Mouse (Mus musculus): ENCODE data around the gene Tenm3.

Tenm3 gene

DNA sequence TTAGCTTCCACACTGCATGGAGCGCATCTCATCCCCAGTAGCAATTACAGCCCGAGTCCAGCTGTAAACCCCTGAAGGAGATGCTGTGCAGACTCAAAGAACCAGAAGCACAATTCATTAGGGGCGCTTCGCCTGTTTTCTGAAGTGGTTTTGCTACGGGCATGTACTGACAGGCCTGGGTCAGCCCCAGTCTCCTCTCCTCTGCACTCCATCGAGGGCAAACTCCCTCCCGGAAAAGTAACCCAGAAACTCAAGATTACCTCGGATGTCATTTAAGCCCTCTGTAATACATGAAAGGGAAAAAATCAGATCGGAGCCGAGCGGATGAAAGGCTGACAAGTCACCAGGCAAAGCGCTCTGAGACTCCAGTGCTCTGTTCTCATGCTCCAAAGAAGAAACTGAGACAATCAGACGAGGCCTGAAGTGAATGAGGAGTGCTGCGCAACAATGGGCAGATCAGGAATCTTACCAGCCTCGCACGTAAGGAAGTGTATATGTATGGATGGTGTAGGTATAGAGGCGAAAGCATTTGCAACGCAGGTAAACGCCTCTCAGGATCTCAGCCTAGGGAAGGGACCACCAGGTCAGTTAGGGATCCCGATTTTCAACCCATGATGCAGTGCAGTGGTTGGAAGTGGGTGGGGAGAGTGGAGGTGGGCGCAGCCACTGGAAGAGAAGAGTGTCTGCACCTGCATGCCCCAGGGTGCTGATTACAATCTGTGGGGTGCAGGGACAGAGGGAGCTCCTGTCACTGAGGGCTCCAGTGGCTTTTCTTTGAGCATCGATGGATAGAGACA lies 387.2 kb downstream of the Tenm3 start:
- no peak for DNase-seq (ENCODE audit: low read depth, low spot score)

DNA sequence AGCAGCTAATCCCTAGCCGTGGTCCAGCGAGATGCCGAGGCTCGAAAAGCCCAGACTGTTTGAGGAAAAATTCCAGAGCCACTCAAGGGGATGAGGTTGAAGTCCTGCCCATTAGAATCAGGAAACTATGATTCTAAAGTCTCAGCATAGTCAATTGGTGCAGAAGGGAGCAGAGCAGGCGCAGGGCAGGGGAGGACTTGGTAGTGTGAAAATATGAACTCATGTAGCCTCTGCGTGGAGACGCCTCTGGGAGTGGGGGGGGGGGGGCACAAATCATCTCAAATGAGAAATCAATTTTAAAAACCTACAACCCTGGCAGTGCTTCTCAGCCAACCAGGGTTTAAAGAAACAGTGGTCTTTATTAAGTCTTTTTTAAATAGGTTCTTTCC lies 392.5 kb downstream of the Tenm3 start:
- no peak for DNase-seq (ENCODE audit: low read depth, low spot score)

DNA sequence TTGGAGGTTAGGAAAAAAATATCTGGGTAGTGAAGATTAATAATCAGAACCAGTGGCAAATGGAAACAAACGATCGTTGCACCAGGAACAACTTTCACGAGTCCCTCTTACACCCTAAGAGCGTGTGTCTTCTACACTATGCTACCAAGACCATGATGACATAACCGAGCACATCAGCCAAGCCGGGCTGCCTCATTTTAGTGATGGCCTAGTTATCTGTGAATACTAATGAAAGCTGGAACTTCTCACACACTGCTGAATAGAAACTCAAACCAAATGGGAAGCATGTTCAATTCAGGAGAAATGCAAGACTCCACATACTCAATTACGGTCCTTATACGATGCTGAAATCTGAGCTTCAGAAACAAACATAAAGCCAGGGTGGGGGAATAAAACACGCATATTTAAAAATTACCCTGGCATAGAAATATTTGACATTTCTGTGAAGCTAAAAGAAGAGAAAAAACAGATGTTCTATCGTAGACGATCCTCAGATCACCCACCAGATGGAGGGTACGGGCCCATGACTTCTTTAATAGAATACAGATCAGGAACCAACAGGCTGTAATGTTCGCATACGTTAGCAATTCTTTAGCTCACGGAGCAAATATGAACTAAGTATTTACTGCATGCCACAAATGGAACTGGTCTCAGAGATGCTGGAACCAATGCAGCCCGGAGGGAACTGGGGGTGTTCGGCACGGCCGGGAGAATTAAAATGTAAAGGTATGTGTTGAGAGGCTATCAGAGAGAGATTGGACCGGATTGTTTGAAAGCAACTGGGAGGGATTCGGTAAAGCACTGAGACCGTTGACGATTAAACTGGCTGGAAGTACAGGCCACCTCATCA lies 393.1 kb downstream of the Tenm3 start:
- DNase-seq (ENCODE audit: low read depth, low spot score) = no peak

DNA sequence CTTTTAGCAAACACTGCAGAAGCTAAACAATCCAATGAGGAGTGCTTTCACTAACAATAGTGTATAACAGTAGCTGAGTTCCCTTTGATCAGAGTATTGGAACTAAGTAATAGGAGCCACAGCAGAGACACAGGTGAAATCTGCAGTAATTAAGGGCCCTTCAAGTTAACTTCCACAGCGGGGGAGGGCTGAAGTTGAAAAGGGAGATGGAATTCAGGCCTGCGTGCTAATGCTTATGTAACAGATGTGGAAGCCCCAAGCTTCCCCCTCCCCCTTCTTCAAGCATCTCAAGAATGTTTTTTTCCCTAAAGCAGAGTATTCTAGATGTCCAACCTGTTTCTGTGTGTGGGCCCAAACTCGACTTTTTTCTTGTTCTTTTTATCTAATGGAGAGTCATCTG lies 394.1 kb downstream of the Tenm3 start:
- DNase-seq (ENCODE audit: low read depth, low spot score) = no peak

DNA sequence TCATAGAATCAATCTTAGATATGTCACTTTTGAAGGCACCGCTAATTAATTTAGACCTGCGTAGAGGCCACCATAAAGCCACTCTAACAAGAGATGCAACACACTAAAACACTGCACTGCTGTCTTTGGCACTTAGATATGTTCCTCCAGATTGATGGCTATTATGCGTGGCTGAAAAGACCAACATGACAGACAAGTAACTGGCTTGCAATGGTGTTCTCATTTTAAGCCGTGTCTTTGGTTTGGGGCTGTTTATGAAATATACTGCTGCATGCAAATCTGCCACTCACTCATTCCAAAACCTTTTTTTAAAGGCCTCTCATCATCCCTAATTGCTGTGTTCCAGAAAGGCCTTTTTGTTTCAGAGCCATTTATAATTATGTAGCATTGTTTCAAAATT lies 398.1 kb downstream of the Tenm3 start:
- no peak for DNase-seq (ENCODE audit: low read depth, low spot score)

DNA sequence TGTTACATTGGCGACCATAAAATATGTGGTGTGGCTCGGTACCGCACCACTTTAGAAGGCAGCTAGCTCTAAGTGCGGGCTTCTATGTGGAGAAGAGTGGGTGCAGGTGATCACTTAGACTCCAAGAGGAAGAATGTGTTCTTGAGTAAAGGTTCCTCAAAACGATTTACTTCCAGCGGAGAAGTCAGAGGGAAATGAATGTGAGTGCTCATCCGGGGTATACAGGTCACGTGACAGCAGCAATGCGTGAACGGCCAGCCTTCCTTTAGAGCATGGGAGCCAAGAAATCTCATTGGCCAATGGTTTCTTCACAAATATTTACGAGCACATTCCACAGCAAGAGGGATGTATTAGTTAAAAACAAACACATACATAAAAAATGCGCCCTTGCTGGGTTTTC lies 404.3 kb downstream of the Tenm3 start:
- no peak for DNase-seq (ENCODE audit: low read depth, low spot score)

DNA sequence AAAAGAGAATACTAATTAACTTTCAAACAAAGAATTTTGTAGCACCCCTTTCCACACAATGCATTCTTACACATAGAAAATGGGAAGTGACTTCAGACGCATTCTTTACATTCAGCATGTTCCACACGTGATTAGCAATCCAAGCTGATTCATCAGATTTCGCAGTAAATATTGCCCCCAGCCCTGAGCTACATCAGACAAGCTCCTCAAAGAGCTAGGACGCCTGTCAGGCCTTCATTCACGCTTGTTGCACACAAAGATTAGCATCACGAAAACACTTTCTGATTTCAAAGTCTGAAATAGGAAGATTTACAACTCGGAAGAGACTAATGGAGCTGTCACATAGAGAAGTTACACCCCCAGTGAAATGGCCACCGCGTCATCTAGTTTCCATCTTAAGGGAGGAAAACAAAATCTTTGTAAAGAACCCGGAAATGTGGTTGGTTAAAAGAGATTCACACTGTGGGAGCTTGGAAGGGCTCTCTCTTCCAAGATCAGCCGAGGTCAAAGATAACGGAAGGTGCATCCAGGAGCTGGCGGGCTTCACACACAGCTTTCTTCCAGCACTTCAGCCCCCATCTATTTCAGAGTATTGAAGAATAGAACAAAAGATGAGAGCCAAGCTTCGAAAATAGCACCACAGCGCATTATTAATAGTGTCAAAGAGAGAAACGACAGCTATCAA lies 406.1 kb downstream of the Tenm3 start:
- DNase-seq (ENCODE audit: low read depth, low spot score) = no peak

DNA sequence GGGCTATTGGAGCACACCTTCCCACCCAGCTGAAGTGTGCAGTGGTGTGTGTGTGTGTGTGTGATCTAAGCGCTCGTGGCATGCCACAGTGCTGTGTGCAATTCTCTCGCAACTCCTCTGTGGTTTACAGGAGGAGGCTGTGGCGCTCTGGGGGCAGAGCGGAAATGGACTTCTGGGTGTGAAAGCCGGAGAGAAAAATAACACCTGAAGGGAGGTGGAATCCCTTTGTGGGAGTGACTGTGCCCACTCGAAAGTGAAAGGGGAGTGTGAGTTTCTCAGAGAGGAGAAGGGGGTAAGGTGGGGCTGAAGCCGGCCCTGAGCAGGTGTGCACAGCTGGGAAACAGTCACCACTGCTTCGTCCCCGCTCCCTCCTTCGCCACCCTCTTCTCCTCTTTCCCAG lies 418.6 kb downstream of the Tenm3 start:
- DNase-seq (ENCODE audit: low read depth, low spot score) = peak; percentile 56

DNA sequence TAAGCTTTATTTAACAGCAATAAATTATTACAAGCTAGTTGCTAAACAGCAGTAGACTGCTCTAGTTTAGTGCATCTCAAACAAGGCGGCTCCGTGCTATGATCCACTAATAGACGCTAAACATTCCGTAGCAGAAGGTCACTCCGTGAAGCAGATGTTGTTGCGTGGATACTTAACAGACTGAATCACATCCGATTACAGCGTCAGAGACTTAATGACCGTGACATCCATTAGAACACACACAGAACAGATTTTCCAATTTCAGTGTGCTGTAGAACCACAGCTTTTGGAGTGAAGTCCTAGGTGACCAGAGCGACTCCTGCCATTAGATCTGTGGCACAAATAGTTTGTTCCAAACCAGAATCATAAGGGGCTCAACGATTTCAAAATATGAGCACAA lies 426.0 kb downstream of the Tenm3 start:
- DNase-seq (ENCODE audit: low read depth, low spot score) = no peak

DNA sequence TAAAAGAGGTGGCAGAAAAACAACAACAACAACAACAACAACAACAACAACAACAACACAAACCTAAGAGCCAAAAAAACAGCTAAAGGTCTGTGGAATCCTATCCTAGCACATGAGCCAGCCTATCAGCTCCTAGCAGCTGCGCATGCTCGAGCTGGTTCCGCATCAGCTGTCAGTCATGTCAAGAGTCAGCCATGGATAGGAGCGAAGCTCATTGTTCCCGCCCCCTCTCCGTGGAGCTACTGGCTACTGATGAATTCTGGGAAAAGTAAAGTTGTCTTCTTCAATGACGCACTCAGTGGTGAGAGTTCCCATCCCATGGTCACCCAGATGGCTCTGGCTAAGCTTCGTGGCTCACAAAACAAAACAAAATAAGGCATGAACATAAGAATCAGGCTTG lies 432.8 kb downstream of the Tenm3 start:
- DNase-seq (ENCODE audit: low read depth, low spot score) = no peak

DNA sequence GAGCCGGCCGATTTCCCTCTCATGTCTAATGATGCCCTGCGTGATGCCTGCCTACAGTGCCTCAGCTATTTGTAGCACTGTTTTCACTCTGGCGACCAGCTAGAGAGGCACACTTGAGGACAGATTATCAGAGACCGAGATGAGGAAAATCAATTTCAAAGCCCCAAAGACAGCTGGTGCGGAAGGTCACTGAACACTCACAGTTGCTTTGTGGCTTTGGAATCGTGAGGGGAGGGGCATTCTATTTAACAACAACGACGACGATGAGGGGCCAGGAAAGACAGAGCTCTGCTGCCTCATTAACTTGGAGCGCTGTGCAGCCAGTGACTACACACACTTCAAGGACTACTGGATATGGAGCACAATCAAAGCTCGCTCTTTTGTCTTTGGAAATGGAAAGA lies 443.2 kb downstream of the Tenm3 start:
- no peak for DNase-seq (ENCODE audit: low read depth, low spot score)

DNA sequence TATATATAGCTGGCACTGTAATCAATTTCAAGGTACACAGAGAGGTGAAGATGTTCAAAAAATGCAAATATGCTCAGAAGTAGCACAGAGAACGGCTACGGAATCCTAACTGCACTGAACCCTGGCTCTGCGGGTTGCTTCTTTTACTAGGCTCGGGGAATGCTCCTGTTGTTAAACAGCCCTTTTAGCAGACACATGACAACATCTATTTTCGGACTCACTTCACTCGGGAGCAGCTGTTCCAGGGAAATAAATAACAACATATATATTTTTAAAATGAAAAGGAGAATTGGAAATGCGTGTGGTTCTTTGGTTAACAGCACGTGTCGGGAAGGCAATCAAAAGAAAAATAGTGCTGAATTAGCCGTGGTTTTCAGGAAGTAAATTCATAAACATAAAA lies 457.9 kb downstream of the Tenm3 start:
- DNase-seq (ENCODE audit: low read depth, low spot score) = no peak

DNA sequence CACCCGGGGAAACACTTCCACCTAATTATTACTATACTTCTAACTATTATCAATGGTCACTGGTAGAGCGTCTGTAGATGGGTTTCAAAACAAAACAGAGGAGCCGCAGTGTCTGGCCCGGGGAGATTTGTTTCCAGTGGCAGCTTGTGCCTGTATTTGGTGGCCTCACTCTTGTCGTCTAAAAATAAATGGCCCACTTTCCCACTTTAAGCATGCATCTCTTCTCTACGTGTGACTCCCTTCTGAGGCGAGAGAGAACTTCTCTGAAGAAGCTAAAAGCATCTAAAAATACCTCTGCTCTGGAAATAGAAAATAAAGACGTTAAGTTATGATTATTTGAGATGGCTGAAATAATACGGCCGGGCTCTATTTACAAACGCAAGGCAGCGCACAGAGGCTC lies 463.7 kb downstream of the Tenm3 start:
- DNase-seq (ENCODE audit: low read depth, low spot score) = no peak

DNA sequence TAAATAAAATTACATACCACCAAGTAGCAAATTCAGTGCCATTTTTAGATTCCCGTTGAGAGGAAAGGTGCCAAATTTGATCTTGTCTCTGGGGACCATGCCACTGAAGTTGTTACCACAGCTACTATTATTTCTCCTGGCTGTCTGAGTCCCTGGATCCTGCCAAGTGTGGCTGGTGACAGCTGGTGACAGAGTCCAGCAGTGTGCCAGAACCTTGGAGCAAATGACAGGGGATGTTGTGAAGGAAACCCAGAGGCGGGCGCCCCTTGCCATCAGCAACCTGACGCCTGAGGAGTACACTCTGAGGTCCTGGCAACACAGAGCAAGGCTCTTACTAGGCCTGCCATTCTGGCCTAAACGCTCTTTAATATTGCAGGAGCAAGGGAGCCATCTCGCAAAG lies 467.0 kb downstream of the Tenm3 start:
- no peak for DNase-seq (ENCODE audit: low read depth, low spot score)

DNA sequence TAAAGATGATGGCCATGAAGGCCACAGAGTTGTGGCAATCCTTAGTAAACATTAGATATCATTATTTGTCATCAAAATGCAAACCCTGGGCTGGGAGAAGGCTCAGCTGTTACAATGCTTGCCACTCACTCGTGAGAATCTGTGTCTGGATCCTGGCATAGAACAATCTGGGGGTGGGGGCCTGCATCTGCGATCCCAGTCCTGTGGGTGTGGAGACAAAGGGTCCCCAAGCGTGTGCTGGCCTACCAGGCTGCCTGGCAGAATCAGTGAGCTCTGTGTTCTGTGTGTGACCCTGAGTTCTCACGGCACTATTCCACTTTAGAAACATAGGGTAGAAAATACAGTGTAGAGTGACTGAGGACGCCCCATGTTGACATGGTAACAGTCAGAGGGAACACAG lies 468.6 kb downstream of the Tenm3 start:
- no peak for DNase-seq (ENCODE audit: low read depth, low spot score)

DNA sequence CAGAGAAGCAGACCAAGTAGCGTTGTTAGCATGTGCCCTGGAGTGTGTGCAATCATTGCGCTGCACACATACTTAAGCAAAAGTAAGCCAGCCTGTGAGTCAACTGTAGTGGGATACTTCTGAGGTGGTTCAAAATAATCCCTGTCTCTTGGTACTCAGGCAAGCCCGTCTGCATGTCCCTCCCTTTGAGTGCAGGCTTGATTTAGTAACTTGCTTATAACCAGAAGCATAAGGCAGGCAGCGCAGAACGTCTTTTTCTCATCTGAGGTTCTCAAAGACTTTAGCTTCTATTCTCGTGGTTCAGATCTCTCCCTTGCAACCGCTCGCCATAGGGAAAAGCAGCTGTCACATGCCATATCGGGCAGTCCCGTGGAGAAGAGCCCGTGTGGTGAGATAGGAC lies 470.3 kb downstream of the Tenm3 start:
- DNase-seq (ENCODE audit: low read depth, low spot score) = no peak

DNA sequence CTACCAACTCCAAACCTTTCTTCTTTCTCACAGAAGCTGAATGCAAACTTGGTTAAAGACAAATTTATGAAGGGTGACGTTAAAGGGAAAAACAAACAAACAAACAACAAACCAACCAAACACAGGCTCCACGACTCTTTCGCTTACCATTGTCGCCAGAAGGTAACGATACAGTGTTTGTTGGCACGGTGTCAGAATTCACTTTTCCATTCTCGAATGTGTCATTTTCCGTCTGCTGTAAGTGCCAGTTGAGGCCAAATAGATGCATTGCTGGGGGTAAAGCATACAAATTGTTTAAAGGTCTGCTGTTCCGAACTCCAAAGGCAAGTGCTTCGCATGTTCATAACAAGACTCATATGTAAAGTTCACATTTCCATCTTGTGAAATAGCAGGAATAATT lies 476.6 kb downstream of the Tenm3 start:
- DNase-seq (ENCODE audit: low read depth, low spot score) = no peak

DNA sequence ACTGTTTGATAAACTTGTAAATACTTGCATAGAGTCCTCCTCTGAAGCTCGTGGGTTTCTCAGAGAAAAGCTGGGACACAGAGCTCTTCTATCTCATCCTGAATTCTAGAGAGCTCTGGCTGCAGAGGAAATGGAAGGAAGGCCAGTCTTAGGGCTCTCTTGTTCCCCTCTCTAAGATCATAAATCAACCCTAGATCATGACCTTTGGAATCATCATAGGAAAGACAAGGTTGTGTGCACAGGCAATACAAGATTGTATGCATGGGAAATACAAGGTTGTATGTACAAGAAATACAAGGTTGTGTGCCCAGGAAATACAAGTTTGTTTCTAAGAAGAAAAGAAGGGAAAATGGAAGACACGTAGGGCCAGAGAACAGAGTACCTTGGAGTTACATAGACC lies 486.9 kb downstream of the Tenm3 start:
- DNase-seq (ENCODE audit: low read depth, low spot score) = no peak

DNA sequence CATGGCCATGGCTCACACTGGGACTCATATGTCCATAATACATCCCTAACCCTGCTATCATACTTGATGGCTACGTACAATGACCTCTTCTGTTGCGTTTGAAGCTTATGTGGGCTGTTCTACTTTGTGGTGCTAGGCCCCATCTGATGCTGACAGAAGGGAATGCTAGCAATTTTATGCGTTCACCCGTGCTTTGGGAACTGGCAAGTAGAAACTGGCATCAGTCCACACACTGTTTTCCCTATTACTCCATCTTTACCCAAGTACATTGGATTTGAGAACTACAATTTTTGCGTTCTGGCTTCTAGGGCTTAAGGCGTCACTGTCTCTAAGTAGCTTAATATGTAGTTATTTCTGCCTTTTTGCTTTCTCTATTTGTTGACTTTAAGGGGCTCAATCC lies 490.3 kb downstream of the Tenm3 start:
- DNase-seq (ENCODE audit: low read depth, low spot score) = no peak

DNA sequence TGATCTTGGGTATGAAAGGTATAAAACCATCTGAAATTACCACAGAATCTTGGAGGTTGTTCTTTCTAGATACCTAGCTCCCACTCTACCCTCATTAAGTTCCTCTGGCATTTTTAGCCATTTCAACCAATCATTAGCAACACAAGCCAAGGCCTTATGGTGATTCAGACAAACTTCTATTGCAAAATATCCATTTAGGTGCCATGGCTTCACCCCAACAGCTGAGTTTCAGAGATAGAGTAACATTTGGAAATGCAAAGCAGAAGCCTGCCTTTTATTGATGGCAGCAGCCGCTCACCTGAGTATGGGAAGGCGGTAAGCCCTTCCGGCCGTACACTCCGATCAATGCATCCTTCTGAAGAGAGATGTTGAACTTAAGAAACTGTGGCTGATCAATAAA lies 494.9 kb downstream of the Tenm3 start:
- no peak for DNase-seq (ENCODE audit: low read depth, low spot score)

DNA sequence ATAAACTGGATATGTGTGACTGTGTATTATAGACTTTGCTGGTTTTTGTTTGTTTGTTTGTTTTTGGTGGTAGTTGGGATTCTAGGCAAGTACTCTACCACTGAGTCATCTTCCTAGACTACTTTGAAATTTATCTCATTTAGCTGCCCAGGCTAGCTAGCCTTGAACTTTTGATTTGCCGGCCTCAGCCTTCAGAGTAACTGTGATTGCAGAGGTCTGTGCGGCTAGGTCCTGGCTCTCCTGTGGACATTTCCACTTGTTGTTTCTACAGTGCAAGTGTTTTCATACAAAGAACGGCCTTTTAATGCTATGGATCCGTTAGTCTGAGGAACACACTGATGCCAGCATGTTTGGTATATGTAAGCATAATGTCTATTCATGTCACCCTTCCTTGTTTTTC lies 495.4 kb downstream of the Tenm3 start:
- no peak for DNase-seq (ENCODE audit: low read depth, low spot score)

DNA sequence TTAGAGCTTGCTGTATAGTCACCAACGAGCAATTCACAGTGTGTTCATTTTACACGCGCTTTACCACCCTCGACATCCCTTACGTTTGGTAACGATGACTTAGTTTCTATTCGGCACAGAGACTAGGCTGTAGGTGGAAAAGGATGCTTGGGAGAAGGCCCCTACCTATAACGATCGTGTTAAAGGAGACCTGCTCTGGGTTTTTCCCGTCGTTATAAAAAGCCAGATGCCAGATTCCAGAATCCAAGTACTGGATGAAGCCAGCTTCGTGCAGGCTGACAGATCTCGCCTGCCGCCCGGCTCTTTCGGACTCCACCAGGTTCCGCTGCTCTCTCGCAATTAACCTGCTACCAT lies 500.7 kb downstream of the Tenm3 start:
- DNase-seq (ENCODE audit: low read depth, low spot score) = no peak

Measured in A20 (cell line).